Mouse (Mus musculus): Measurements from ENCODE around the gene Rcor3. TPM values are rescaled to one million over a fixed set of nuclear protein-coding genes. Genes with fewer than 3 reads are reported as not detected.

The Rcor3 gene
- total and polyA plus RNA-seq, 3 experiments, result 6.7 to 15.5 TPM; not detected in 1

DNA sequence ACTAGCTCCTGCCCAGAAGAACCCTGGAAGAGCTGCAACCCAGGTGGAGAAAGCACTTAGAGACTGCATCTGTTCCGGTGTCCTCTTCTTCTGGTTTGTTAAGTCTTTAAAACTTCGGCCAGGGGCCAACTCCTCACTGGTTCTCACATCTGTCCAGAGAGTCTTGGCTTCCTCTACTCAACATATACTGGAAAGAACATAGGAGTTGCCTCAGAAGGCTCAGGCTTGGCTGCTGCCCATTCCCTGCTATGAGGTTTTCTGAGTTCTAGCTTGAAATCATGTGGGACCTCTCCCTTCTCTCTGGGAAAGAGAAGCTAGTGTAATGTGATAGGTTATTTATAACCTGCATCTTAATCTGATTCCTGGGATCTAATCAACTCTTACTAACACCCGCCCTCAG, 47.6 kb downstream of the Rcor3 start:
- Histone ChIP-seq H3K36me3 (ENCODE audit: control insufficient read depth in 1 of 2, insufficient read depth in 2 of 2, low read length in 2 of 2) (peaks cover 0 to 6% of the 10 kb centered on the region in 2 experiments; a peak in 1 of 4 replicates), H3K9me3 (replicated peaks; ENCODE audit: insufficient read depth, low read length) (no peaks in the 10 kb centered on the region), H3K27me3 (ENCODE audit: control insufficient read depth in 1 of 2, insufficient read depth in 2 of 2, low read length in 2 of 2) (no peaks in the 10 kb centered on the region), H3K4me1 (ENCODE audit: control insufficient read depth in 1 of 2, insufficient read depth in 2 of 2, low read length in 2 of 2) (peaks cover 3 to 14% of the 10 kb centered on the region in 2 experiments), H3K79me2 (ENCODE audit: control insufficient read depth, insufficient read depth, low read length, poor library complexity) (no peaks in the 10 kb centered on the region; the same call in 1 of the 2 replicates), H3K27ac (ENCODE audit: control insufficient read depth, low read depth, low read length) (no peak overlapping the region), H3K9ac (ENCODE audit: control insufficient read depth, low read depth, low read length, poor library complexity, severe bottlenecking) (no peak overlapping the region), H3K4me3 (ENCODE audit: control insufficient read depth in 1 of 2, insufficient read depth in 1 of 2, low read depth in 2 of 2, low read length in 2 of 2) (no peak overlapping the region)
- no peak for DNase-seq (ENCODE audit: low read depth, low spot score)
- TF ChIP-seq ZMIZ1 (IDR thresholded peaks at IDR 0.05; ENCODE audit: low read depth, low read length) (no peak), MEF2A (IDR thresholded peaks at IDR 0.05; ENCODE audit: extremely low read depth, insufficient replicate concordance, low read depth, low read length, poor library complexity, severe bottlenecking) (0 out of 2 replicates have a peak, but pooled peaks have one; percentile 15), GATA1 (IDR thresholded peaks at IDR 0.05; ENCODE audit: low read depth, low read length) (peak; percentile 27; the same call in 1 of the 2 replicates)

- H3K79me2 ChIP-seq (ENCODE audit: control insufficient read depth, insufficient read depth, low read length, poor library complexity), result no peaks in the 10 kb centered on the region; the same call in 1 of the 2 replicates
- H3K9ac ChIP-seq (ENCODE audit: control insufficient read depth, low read depth, low read length, poor library complexity, severe bottlenecking), result no peak overlapping the region
These were observed 48.4 kb downstream of the Rcor3 start for GRCm38 (mm10) chr1:192089208-192090166.

GRCm38 (mm10) chr1:192088011-192088410, 49.9 kb downstream of the Rcor3 start:
- no peaks in the 10 kb centered on the region for H3K9me3 ChIP-seq (replicated peaks; ENCODE audit: insufficient read depth, low read length)
- DNase-seq (ENCODE audit: low read depth, low spot score), result no peak
- no peak overlapping the region for H3K9ac ChIP-seq (ENCODE audit: control insufficient read depth, low read depth, low read length, poor library complexity, severe bottlenecking)
- H3K4me1 ChIP-seq (ENCODE audit: control insufficient read depth in 1 of 2, insufficient read depth in 2 of 2, low read length in 2 of 2), result peaks cover 3 to 14% of the 10 kb centered on the region in 2 experiments
- no peaks in the 10 kb centered on the region for H3K27me3 ChIP-seq (ENCODE audit: control insufficient read depth in 1 of 2, insufficient read depth in 2 of 2, low read length in 2 of 2)
- no peaks in the 10 kb centered on the region; the same call in 1 of the 2 replicates for H3K79me2 ChIP-seq (ENCODE audit: control insufficient read depth, insufficient read depth, low read length, poor library complexity)
- TF ChIP-seq ETS1 (IDR thresholded peaks at IDR 0.05; ENCODE audit: low read depth, low read length) (no peak), USF1 (IDR thresholded peaks at IDR 0.05; ENCODE audit: low read depth, low read length) (no peak), E2F4 (IDR thresholded peaks at IDR 0.05; ENCODE audit: borderline replicate concordance, low read depth, low read length) (no peak), TAL1 (IDR thresholded peaks at IDR 0.05; ENCODE audit: low read length) (no peak), UBTF (IDR thresholded peaks at IDR 0.05; ENCODE audit: borderline replicate concordance, insufficient read depth, low read depth, low read length) (no peak), SIN3A (IDR thresholded peaks at IDR 0.05; ENCODE audit: low read length) (no peak), CHD2 (IDR thresholded peaks at IDR 0.05; ENCODE audit: low read length) (no peak), BHLHE40 (IDR thresholded peaks at IDR 0.05; ENCODE audit: borderline replicate concordance, low read depth, low read length) (no peak), GABPA (IDR thresholded peaks at IDR 0.05; ENCODE audit: low read depth, low read length) (no peak), GATA1 (IDR thresholded peaks at IDR 0.05; ENCODE audit: low read depth, low read length) (no peak), EP300 (IDR thresholded peaks at IDR 0.05; ENCODE audit: low read depth in 1 of 2, low read length in 2 of 2) (no peak), MEF2A (IDR thresholded peaks at IDR 0.05; ENCODE audit: extremely low read depth, insufficient replicate concordance, low read depth, low read length, poor library complexity, severe bottlenecking) (no peak), CTCF (IDR thresholded peaks at IDR 0.05 in 2 of 3, conservative IDR thresholded peaks at IDR 0.05 in 1 of 3; ENCODE audit: control insufficient read depth in 1 of 3, insufficient read depth in 1 of 3, low read depth in 2 of 3, low read length in 3 of 3, poor library complexity in 1 of 3, severe bottlenecking in 1 of 3) (no peak), TBP (IDR thresholded peaks at IDR 0.05; ENCODE audit: low read depth, low read length) (no peak), USF2 (IDR thresholded peaks at IDR 0.05; ENCODE audit: borderline replicate concordance in 1 of 2, insufficient read depth in 1 of 2, low read depth in 1 of 2, low read length in 2 of 2) (no peak), POLR2A (IDR thresholded peaks at IDR 0.05; ENCODE audit: control insufficient read depth in 1 of 2, insufficient read depth in 1 of 2, low read depth in 1 of 2, low read length in 2 of 2, poor library complexity in 1 of 2) (no peak), MXI1 (IDR thresholded peaks at IDR 0.05; ENCODE audit: low read depth, low read length) (no peak)
- H3K27ac ChIP-seq (ENCODE audit: control insufficient read depth, low read depth, low read length), result no peak overlapping the region
- peaks cover 0 to 6% of the 10 kb centered on the region in 2 experiments; a peak in 1 of 4 replicates for H3K36me3 ChIP-seq (ENCODE audit: control insufficient read depth in 1 of 2, insufficient read depth in 2 of 2, low read length in 2 of 2)
- H3K4me3 ChIP-seq (ENCODE audit: control insufficient read depth in 1 of 2, insufficient read depth in 1 of 2, low read depth in 2 of 2, low read length in 2 of 2), result no peak overlapping the region

More at GRCm38 (mm10) chr1:192089208-192090166, 48.4 kb downstream of the Rcor3 start:
- Histone ChIP-seq H3K27ac (ENCODE audit: control insufficient read depth, low read depth, low read length) (no peak overlapping the region), H3K9me3 (replicated peaks; ENCODE audit: insufficient read depth, low read length) (no peaks in the 10 kb centered on the region), H3K4me3 (ENCODE audit: control insufficient read depth in 1 of 2, insufficient read depth in 1 of 2, low read depth in 2 of 2, low read length in 2 of 2) (no peak overlapping the region), H3K4me1 (ENCODE audit: control insufficient read depth in 1 of 2, insufficient read depth in 2 of 2, low read length in 2 of 2) (peaks cover 3 to 14% of the 10 kb centered on the region in 2 experiments), H3K27me3 (ENCODE audit: control insufficient read depth in 1 of 2, insufficient read depth in 2 of 2, low read length in 2 of 2) (no peaks in the 10 kb centered on the region), H3K36me3 (ENCODE audit: control insufficient read depth in 1 of 2, insufficient read depth in 2 of 2, low read length in 2 of 2) (peaks cover 0 to 6% of the 10 kb centered on the region in 2 experiments; a peak in 1 of 4 replicates)
- DNase-seq (ENCODE audit: low read depth, low spot score), result no peak
- no peak for TF ChIP-seq MAX (IDR thresholded peaks at IDR 0.05; ENCODE audit: low read length)
- TF ChIP-seq POLR2A (IDR thresholded peaks at IDR 0.05; ENCODE audit: control insufficient read depth in 1 of 2, insufficient read depth in 1 of 2, low read depth in 1 of 2, low read length in 2 of 2, poor library complexity in 1 of 2), result no peak
- no peak for TF ChIP-seq USF2 (IDR thresholded peaks at IDR 0.05; ENCODE audit: borderline replicate concordance in 1 of 2, insufficient read depth in 1 of 2, low read depth in 1 of 2, low read length in 2 of 2)
- peak; percentile 56 for TF ChIP-seq ZKSCAN1 (IDR thresholded peaks at IDR 0.05; ENCODE audit: low read depth, low read length)

Data from MEL (cell line).